Mouse (Mus musculus): ENCODE measurements around the gene 1700025F22Rik. TPM values are rescaled to one million over a fixed set of nuclear protein-coding genes. Genes with fewer than 3 reads are reported as not detected.
A peak's percentile ranks its signal among the peaks of the same experiment; 100 is the strongest.
"Not testable (repeated sequence)": the region's sequence is repeated elsewhere in the genome, so short reads cannot be mapped to it uniquely, and the experiment has no call there.

The 1700025F22Rik gene
- polyA plus RNA-seq, 1 experiment: not detected

DNA sequence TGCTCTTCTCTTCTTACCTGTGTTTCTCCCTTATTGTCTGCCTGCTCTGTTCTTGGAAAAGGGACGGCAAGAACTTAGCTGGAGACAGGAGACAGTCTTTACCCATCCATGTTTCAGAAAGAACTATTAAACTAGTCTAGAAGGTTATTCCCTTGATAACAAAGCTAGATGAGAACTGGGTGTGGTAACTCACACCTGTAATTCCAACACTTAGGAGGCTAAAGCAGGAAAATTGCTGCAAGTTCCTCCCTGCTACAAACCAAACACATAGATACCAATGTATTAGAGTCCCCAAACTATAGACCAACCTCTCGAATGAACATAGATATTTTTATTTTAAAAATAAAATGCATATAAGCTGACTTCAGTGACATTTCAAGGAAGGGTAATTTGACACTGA, 30.3 kb downstream of the 1700025F22Rik start:
- H3K27me3 ChIP-seq (ENCODE audit: control insufficient read depth, insufficient read depth, low read length): no peaks in the 10 kb centered on the region
- WGBS: 93% methylated on average over 2 of the region's 2 CpGs
- no peak for DNase-seq

DNA sequence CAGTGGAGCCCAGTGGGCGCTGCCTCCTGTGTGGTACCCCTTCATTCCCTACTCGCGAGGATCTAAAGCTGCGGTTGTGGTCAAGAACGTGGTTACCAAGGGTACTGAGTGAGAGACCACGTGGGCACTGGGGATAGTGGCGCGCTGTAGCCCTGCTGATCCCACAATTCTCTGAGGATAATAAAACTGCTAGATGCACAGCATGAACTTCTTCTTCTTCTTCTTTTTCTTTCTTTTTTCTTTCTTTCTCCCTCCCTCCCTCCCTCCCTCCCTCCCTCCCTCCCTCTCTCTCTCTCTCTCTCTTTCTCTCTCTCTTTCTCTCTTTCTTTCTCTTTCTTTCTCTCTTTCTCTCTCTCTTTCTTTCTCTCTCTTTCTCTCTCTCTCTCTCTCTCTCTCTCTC, 34.3 kb downstream of the 1700025F22Rik start, which contains the start of gene 1700017D01Rik:
Gene 1700017D01Rik (minus strand): TSS at position 101 of the 400 bp plus-strand sequence.
- not testable (repeated sequence) for DNase-seq; H3K27ac ChIP-seq (ENCODE audit: control insufficient read depth, insufficient read depth, low read length); H3K4me3 ChIP-seq (ENCODE audit: control insufficient read depth, insufficient read depth, low read length); H3K4me1 ChIP-seq (replicated peaks; ENCODE audit: control insufficient read depth, insufficient read depth, low read length); H3K36me3 ChIP-seq (ENCODE audit: control insufficient read depth, insufficient read depth, low read length); H3K27me3 ChIP-seq (ENCODE audit: control insufficient read depth, insufficient read depth, low read length)
- WGBS: 16% methylated on average over 8 of the region's 8 CpGs

More for the DNA sequence above, 30.3 kb downstream of the 1700025F22Rik start:
- Histone ChIP-seq H3K4me3 (ENCODE audit: control insufficient read depth, insufficient read depth, low read length) (no peak overlapping the region), H3K36me3 (ENCODE audit: control insufficient read depth, insufficient read depth, low read length) (no peaks in the 10 kb centered on the region), H3K4me1 (replicated peaks; ENCODE audit: control insufficient read depth, insufficient read depth, low read length) (no peaks in the 10 kb centered on the region), H3K27ac (ENCODE audit: control insufficient read depth, insufficient read depth, low read length) (no peak overlapping the region)
- TF ChIP-seq POLR2A (IDR thresholded peaks at IDR 0.05; ENCODE audit: control insufficient read depth, extremely low read depth, insufficient read depth, low read length, poor library complexity) (no peak), CTCF (IDR thresholded peaks at IDR 0.05; ENCODE audit: borderline replicate concordance, control insufficient read depth, extremely low read depth, insufficient read depth, low read length, poor library complexity) (no peak)

DNA sequence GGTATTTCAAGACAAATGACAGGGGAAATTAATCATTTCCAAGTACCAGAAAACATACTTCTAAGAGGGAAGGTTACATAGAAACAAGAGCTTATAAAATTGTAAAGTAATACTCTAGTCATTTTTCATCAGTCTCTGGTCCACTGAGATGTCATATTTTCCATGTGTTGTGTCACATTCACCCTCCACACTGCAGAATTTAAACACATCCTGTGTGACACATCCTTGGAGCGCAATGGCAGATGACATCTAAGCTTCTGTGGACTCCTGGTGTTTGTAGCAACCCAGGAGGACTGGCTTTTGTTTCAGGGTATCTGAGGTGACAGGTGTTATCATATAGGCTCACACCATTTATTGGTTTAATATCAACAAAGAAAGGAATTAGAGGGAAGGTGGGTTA, 35.4 kb downstream of the 1700025F22Rik start:
- DNase-seq: no peak
- Histone ChIP-seq H3K36me3 (ENCODE audit: control insufficient read depth, insufficient read depth, low read length) (no peaks in the 10 kb centered on the region), H3K4me3 (ENCODE audit: control insufficient read depth, insufficient read depth, low read length) (no peak overlapping the region), H3K4me1 (replicated peaks; ENCODE audit: control insufficient read depth, insufficient read depth, low read length) (no peaks in the 10 kb centered on the region), H3K27ac (ENCODE audit: control insufficient read depth, insufficient read depth, low read length) (no peak overlapping the region), H3K27me3 (ENCODE audit: control insufficient read depth, insufficient read depth, low read length) (no peaks in the 10 kb centered on the region)
- WGBS: 95% methylated on average over 1 of the region's 1 CpGs
- TF ChIP-seq CTCF (IDR thresholded peaks at IDR 0.05; ENCODE audit: borderline replicate concordance, control insufficient read depth, extremely low read depth, insufficient read depth, low read length, poor library complexity) (no peak), POLR2A (IDR thresholded peaks at IDR 0.05; ENCODE audit: control insufficient read depth, extremely low read depth, insufficient read depth, low read length, poor library complexity) (no peak)

DNA sequence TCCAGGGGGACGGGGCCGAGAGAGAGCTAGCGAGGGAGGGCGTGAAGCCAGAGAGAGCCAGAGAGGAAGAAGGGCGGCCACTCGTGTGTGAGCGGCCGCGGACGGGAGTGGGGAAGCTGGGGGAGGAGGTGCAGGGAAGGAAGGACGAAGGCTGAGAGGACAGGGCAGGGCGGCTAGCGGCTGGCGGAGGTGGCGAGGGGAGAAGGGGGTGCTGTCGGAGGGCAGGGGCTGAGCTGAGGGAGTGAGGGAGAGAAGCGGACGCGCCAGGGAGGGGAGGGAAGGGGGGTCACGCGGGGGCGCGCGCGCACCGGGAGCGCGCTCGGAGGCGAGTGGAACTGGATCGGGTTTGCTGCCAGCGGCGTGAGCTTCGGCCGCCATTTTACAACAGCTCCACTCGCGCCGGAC, 44.1 kb downstream of the 1700025F22Rik start:
- not testable (repeated sequence) for H3K27ac ChIP-seq (ENCODE audit: control insufficient read depth, insufficient read depth, low read length); H3K4me1 ChIP-seq (replicated peaks; ENCODE audit: control insufficient read depth, insufficient read depth, low read length); H3K36me3 ChIP-seq (ENCODE audit: control insufficient read depth, insufficient read depth, low read length); H3K27me3 ChIP-seq (ENCODE audit: control insufficient read depth, insufficient read depth, low read length)
- DNase-seq: peak; percentile 14
- 4% methylated on average over 19 of the region's 38 CpGs for WGBS
- peak overlapping the region; percentile 89 for H3K4me3 ChIP-seq (ENCODE audit: control insufficient read depth, insufficient read depth, low read length)

DNA sequence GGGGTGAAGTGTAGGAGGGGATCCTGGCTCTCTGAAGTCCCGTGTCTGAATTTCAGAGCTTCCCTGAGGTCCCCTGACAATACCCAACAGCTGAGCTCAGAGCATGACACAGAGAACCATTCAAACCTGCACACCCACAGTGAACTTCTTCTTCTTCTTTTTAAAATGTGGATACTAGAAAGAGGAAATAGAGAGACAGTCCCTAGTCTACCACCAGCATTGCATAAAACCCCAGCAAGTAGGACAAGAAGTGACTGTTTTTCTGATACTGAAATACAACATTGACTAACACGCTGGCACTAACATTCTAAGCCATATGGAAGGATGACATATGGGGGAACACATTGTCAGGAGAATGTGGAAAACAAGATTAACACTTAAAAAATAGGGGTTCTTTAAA, 45.8 kb downstream of the 1700025F22Rik start:
- Histone ChIP-seq H3K27me3 (ENCODE audit: control insufficient read depth, insufficient read depth, low read length) (no peaks in the 10 kb centered on the region), H3K4me1 (replicated peaks; ENCODE audit: control insufficient read depth, insufficient read depth, low read length) (no peaks in the 10 kb centered on the region), H3K27ac (ENCODE audit: control insufficient read depth, insufficient read depth, low read length) (no peak overlapping the region), H3K4me3 (ENCODE audit: control insufficient read depth, insufficient read depth, low read length) (no peak overlapping the region), H3K36me3 (ENCODE audit: control insufficient read depth, insufficient read depth, low read length) (no peaks in the 10 kb centered on the region)
- no peak for DNase-seq
- WGBS: 30% methylated on average over 2 of the region's 2 CpGs
- TF ChIP-seq CTCF (IDR thresholded peaks at IDR 0.05; ENCODE audit: borderline replicate concordance, control insufficient read depth, extremely low read depth, insufficient read depth, low read length, poor library complexity) (no peak), POLR2A (IDR thresholded peaks at IDR 0.05; ENCODE audit: control insufficient read depth, extremely low read depth, insufficient read depth, low read length, poor library complexity) (no peak)

DNA sequence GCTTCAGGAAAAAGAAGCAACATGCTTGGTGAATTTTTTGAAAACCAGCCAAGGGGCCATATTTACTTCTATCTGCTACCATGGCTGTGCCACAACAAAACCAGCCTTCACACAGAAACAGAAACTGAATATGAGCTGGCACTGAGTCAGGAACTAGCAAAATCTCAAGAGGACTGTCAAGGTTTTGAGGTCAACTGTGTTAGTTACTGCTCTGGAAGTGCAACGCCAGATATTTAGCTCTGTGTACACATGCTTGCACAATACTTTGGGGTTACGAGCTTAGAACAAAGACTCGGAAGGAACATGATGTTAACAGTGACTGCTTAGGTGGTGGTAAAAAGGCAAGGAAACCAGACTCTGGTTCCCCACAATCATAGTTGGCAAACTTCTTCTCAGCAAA, 57.4 kb downstream of the 1700025F22Rik start:
- TF ChIP-seq CTCF (IDR thresholded peaks at IDR 0.05; ENCODE audit: borderline replicate concordance, control insufficient read depth, extremely low read depth, insufficient read depth, low read length, poor library complexity): no peak
- TF ChIP-seq POLR2A (IDR thresholded peaks at IDR 0.05; ENCODE audit: control insufficient read depth, extremely low read depth, insufficient read depth, low read length, poor library complexity): no peak
- no peaks in the 10 kb centered on the region for H3K27me3 ChIP-seq (ENCODE audit: control insufficient read depth, insufficient read depth, low read length)
- 18% methylated on average over 3 of the region's 3 CpGs for WGBS
- DNase-seq: no peak
- no peak overlapping the region for H3K27ac ChIP-seq (ENCODE audit: control insufficient read depth, insufficient read depth, low read length)
- no peak overlapping the region for H3K4me3 ChIP-seq (ENCODE audit: control insufficient read depth, insufficient read depth, low read length)
- H3K36me3 ChIP-seq (ENCODE audit: control insufficient read depth, insufficient read depth, low read length): no peaks in the 10 kb centered on the region
- no peaks in the 10 kb centered on the region for H3K4me1 ChIP-seq (replicated peaks; ENCODE audit: control insufficient read depth, insufficient read depth, low read length)

DNA sequence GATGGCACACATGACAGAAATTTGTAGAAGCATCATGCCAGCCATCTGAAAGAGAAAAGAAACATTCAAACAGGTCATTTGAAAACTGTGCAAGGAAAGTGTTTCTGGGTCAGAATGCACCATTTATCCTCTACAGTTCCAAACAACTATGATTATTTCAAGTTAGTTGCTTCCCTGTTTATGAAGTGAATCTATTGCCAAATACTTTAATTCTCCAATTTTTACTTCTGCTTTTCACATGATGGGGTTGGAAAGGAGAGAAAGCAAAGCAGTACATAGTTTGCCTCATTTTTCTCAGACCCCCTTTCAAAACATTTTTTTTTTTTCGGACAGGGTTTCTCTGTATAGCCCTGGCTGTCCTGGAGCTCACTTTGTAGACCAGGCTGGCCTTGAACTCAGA, 63.2 kb downstream of the 1700025F22Rik start:
- TF ChIP-seq POLR2A (IDR thresholded peaks at IDR 0.05; ENCODE audit: control insufficient read depth, extremely low read depth, insufficient read depth, low read length, poor library complexity) (no peak), CTCF (IDR thresholded peaks at IDR 0.05; ENCODE audit: borderline replicate concordance, control insufficient read depth, extremely low read depth, insufficient read depth, low read length, poor library complexity) (no peak)

More for the DNA sequence above, 63.2 kb downstream of the 1700025F22Rik start:
- H3K27me3 ChIP-seq (ENCODE audit: control insufficient read depth, insufficient read depth, low read length): no peaks in the 10 kb centered on the region
- no peak overlapping the region for H3K4me3 ChIP-seq (ENCODE audit: control insufficient read depth, insufficient read depth, low read length)
- WGBS: 72% methylated on average over 1 of the region's 1 CpGs
- no peak overlapping the region for H3K27ac ChIP-seq (ENCODE audit: control insufficient read depth, insufficient read depth, low read length)
- H3K36me3 ChIP-seq (ENCODE audit: control insufficient read depth, insufficient read depth, low read length): no peaks in the 10 kb centered on the region
- no peaks in the 10 kb centered on the region for H3K4me1 ChIP-seq (replicated peaks; ENCODE audit: control insufficient read depth, insufficient read depth, low read length)
- DNase-seq: no peak

Measured in thymus, adult 2 months (tissue).